Mouse (Mus musculus) heart, embryonic 16.5 days (tissue): ENCODE results near the gene Olfr1291-ps1. TPM values are rescaled to one million over a fixed set of nuclear protein-coding genes. Genes with fewer than 3 reads are reported as not detected.

ENCODE experiments used
- polyA plus RNA-seq: library from polyadenylated mRNA; unstranded; fragments of >200 nt; fragmentation: Nextera tagmentation; extraction: Ambion mirVana; gene quantifications from 2 replicates; pipeline ENCODE4 v1.2.1, GENCODE M21; 2015

The Olfr1291-ps1 gene
- polyA plus RNA-seq, 1 experiment from 2014 or later: not detected

Other genes with a start within 250 kb of the Olfr1291-ps1 start
- not detected in 2 replicates for gene Olfr1276, start 242.7 kb upstream of the Olfr1291-ps1 start, polyA plus RNA-seq
- not detected in 2 replicates for gene Olfr1277, start 223.1 kb upstream of the Olfr1291-ps1 start, polyA plus RNA-seq
- gene Olfr1278, start 207.0 kb upstream of the Olfr1291-ps1 start, polyA plus RNA-seq: not detected in 2 replicates
- not detected in 2 replicates for gene Olfr1279, start 196.5 kb upstream of the Olfr1291-ps1 start, polyA plus RNA-seq
- gene Olfr1280, start 183.2 kb upstream of the Olfr1291-ps1 start, polyA plus RNA-seq: not detected in 2 replicates
- not detected in 2 replicates for gene Olfr1281, start 170.7 kb upstream of the Olfr1291-ps1 start, polyA plus RNA-seq
- not detected in 2 replicates for gene Olfr1282, start 161.1 kb upstream of the Olfr1291-ps1 start, polyA plus RNA-seq
- not detected in 2 replicates for gene Olfr1283, start 130.4 kb upstream of the Olfr1291-ps1 start, polyA plus RNA-seq
- gene Olfr1284, start 121.7 kb upstream of the Olfr1291-ps1 start, polyA plus RNA-seq: not detected in 2 replicates
- not detected in 2 replicates for gene Olfr1286, start 74.1 kb upstream of the Olfr1291-ps1 start, polyA plus RNA-seq
- not detected in 2 replicates for gene Olfr1287, start 48.0 kb upstream of the Olfr1291-ps1 start, polyA plus RNA-seq
- gene Olfr1288, start 23.1 kb upstream of the Olfr1291-ps1 start, polyA plus RNA-seq: not detected in 2 replicates
- gene Olfr1289, start 16.4 kb upstream of the Olfr1291-ps1 start, polyA plus RNA-seq: not detected in 2 replicates
- not detected in 2 replicates for gene Olfr1290, start 3.4 kb upstream of the Olfr1291-ps1 start, polyA plus RNA-seq
- gene Olfr1293-ps, start 28.0 kb downstream of the Olfr1291-ps1 start, polyA plus RNA-seq: not detected in 2 replicates
- not detected in 2 replicates for gene Olfr1294, start 43.1 kb downstream of the Olfr1291-ps1 start, polyA plus RNA-seq
- gene Olfr1295, start 72.5 kb downstream of the Olfr1291-ps1 start, polyA plus RNA-seq: not detected in 2 replicates
- gene Olfr1297, start 129.3 kb downstream of the Olfr1291-ps1 start, polyA plus RNA-seq: not detected in 2 replicates
- gene Olfr1298, start 152.0 kb downstream of the Olfr1291-ps1 start, polyA plus RNA-seq: not detected in 2 replicates
- gene Olfr1299, start 164.2 kb downstream of the Olfr1291-ps1 start, polyA plus RNA-seq: not detected in 2 replicates